In the genomic region with DNA sequence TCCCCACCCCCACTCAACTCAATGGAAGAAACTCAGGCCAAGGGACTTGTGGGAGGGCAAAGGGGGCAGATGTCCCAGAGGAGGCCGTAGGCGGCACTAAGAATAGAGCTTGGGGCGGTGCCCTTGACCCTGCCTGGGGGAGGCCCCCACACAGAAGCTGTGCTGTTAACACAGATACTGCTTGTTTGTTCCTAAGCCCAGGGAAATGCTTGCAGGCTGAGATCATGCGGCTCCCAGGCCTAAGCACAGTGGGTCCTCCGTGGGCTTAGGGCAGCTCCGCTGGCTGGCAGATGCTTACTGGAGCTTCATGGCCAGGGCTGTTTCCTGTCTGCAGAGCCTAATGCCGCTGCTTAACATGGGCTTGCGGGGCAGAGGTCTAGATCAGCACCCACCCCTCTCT, we compare ENCODE assay signal across 10 mouse cellular contexts. TPM values are rescaled to one million over a fixed set of nuclear protein-coding genes. Genes with fewer than 3 reads are reported as not detected.
DNase-seq lines count a peak whose midpoint lies in the region; ATAC-seq lines count a peak whose summit lies in the region.
"Had no signal": no experiment of that assay in that cellular context is flagged by ENCODE, and none has a peak within 500 bp of the region (broad histone marks: within the 10 kb centered on the region; RNA-seq: fewer than 3 reads in every experiment).

No protein-coding gene starts in this region.

- peak overlapping the region; percentile 41; the same call in 1 of the 2 replicates for H3K9ac ChIP-seq in heart, embryonic 12.5 days

- peak; percentile 78 for ATAC-seq in heart, embryonic 12.5 days (ENCODE audit: insufficient number of reproducible peaks, low FRiP score)

- peaks cover 29% of the 10 kb centered on the region for H3K4me1 ChIP-seq in heart, embryonic 12.5 days (replicated peaks)

- H3K4me3 ChIP-seq in heart, embryonic 12.5 days, result no peak overlapping the region

- peak overlapping the region; percentile 9; the same call in 1 of the 2 replicates for H3K4me2 ChIP-seq in heart, embryonic 12.5 days

- no peaks in the 10 kb centered on the region for H3K27me3 ChIP-seq in heart, embryonic 12.5 days (replicated peaks)

- H3K27ac ChIP-seq in heart, embryonic 12.5 days (ENCODE audit: poor library complexity, severe bottlenecking), result peak overlapping the region; percentile 81
- H3K27ac ChIP-seq: macrophage had no signal

- WGBS in heart, embryonic 12.5 days, result 10% methylated on average over 8 of the region's 8 CpGs

- H3K9me3 ChIP-seq in heart, embryonic 12.5 days (replicated peaks), result no peaks in the 10 kb centered on the region

- peak; percentile 37 for DNase-seq in adrenal gland, postnatal 14 days
- DNase-seq in adrenal gland, postnatal 10 days, result no peak
- peak; percentile 15 for DNase-seq in brain, adult 2 months (ENCODE audit: low read depth, low spot score)
- DNase-seq in kidney, postnatal 4 days, result peak; percentile 45 to 64
- DNase-seq in spleen, adult 12 weeks (ENCODE audit: low spot score), result no peak
- no peak for DNase-seq in cerebellum, adult 8-10 months
- no peak for DNase-seq in right cerebral cortex, postnatal 14 days
- DNase-seq: gastrocnemius, postnatal 25 days had no signal

- peaks cover 17% of the 10 kb centered on the region for H3K36me3 ChIP-seq in heart, embryonic 12.5 days

RNA-seq across cellular contexts. Expression of a gene that starts 44.5 kb away (rescaled TPM):
- total RNA-seq in adrenal gland, postnatal 14 days (2021), result 31.2 and 43.0 TPM in 2 replicates
- total RNA-seq in adrenal gland, postnatal 10 days (2021), result 10 to 100 TPM; 44.6 to 51.3 TPM
- polyA plus RNA-seq in heart, embryonic 12.5 days (2016; fragmentation: Nextera tagmentation; extraction: Ambion mirVana), result 6.6 TPM in 2 replicates

Comparison
In these comparisons a context has a peak if more than half of its experiments do, and no peak if none do; other contexts are left out.
1. DNase-seq: peak in adrenal gland, postnatal 14 days (single experiment), brain, adult 2 months (single experiment) and kidney, postnatal 4 days (2 of 2); none in adrenal gland, postnatal 10 days (single experiment), spleen, adult 12 weeks (single experiment), cerebellum, adult 8-10 months (single experiment) and right cerebral cortex, postnatal 14 days (single experiment).